Mouse (Mus musculus) adipocyte (in vitro differentiated cells): ENCODE results near the gene Atg4d.
"Not testable (repeated sequence)": the region's sequence is repeated elsewhere in the genome, so short reads cannot be mapped to it uniquely, and the experiment has no call there.

Experiments
- DNase-seq: peaks from one replicate; pipeline ENCODE4 v3.0.0-alpha.2; 2016; ENCODE audit warnings: low spot score

The Atg4d gene

GRCm38 (mm10) chr9:21241343-21241742 lies 23.8 kb upstream of the Atg4d start:
- peak; percentile 53 for DNase-seq

GRCm38 (mm10) chr9:21243826-21244427 lies 21.2 kb upstream of the Atg4d start:
- DNase-seq = no peak

DNA sequence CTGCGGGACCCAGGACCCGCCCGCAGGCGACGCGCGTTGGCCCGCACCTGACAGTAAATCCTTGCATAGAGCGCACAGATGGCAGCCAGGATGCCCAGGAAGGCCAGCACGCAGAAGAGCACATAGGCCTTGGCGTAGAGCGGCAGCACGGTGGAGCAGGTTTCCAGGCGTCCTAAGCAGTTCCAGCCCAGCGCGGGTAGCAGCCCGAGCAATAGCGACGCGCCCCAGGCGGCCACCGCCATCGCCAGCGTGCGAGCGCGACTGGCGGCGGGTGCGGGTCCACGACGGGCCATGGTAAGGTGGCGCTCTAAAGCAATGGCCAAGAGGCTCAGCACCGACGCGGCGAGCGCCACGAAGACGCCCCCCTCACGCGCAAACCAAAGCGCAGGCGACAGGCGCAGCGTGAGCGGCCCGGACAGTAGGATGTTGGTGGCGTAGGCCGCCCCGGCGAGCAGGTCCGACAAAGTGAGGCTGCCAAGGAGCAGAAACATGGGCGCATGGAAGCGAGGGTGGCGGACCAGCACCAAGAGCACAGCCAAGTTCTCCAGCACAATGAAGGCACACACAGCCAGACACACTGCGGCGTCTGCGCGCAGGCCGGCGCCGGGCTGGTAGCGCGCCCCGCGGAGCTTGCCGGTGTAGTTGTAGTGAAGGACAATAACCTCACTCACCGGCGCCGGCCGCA lies 20.5 kb upstream of the Atg4d start:
- no peak for DNase-seq

GRCm38 (mm10) chr9:21245113-21245487 lies 20.0 kb upstream of the Atg4d start:
- no peak for DNase-seq

DNA sequence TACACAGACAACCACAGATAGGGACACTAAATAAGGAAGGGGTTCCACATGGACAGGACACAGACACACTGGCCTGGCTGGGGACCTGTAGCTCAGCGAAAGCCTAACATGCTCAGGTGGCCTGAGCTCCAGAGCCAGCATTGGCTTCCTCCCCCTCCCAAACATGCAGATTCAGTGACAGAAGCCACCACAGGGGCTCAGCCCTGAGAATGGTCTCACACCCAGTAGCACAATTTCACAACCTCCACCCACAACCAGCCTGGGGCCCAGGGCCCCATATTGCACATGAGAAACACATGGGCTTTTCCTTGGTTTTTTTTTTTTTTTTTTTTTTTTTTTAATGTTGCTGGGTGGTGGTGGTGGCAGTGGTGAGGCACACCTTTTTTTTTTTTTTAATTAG lies 18.8 kb upstream of the Atg4d start:
- no peak for DNase-seq

DNA sequence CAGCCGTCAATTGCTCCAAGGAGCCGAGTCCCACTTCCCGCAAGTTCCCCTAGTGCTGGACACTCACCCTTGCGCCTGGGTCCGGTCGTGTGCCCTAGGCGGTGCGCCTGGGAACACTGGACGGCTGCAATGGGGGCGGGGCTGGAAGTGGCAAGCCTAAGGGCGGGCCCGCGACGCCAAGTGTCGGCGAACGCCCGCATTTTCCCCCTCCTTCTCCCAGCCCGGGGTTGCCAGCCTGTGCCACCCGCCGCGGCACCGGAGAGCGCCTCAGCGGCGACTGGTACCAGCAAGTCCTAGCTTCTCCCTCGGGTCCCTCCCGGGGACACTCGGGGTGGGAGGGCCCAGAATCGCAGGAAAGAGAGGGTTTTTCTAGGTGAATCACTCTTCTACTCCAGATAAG lies 16.8 kb upstream of the Atg4d start, which contains the start of gene S1pr5:
Gene S1pr5, minus strand, starts transcription at position 118 of the 400 bp plus-strand sequence.
- no peak for DNase-seq

DNA sequence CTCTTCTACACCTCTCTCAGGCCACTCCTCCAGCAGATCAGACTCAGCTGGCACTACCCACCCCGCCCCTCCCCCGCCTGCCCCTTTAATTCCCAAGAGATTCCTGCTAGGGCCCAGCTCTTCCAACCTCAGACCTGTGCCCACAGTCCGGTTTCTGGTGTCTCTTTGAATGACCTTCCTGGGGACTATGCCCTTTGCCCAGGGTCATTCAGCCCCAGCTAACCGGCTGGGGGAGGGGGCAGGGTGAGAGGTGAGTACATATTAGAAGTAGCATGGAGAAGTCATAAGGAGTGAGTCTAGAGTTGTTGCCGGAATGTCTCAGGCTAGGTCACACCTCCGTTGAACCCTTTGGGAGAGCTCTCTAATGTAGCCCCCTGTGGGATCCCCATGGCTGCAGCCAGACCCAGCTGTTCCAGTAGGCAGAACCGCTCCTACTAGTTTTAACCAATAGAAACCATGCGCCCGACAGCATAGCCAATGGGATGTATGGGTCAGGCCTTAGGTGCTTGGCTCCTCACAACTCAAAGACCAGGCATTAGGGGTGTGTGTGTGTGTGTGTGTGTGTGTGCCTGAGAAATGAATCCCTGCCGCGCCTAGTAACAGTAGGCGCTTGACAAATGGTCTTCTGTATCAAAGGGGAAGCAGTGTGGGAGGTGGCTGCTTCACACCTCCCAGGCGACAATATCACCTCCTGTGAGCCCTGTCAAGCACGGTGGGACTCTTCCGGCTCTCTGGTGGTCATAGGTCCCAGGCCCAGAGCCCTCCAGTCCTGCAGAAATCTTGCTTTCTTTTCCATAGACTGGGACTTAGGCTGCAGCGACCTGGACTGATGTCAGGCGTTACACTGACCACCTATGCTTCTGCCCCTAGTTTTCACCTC lies 15.2 kb upstream of the Atg4d start:
- no peak for DNase-seq

DNA sequence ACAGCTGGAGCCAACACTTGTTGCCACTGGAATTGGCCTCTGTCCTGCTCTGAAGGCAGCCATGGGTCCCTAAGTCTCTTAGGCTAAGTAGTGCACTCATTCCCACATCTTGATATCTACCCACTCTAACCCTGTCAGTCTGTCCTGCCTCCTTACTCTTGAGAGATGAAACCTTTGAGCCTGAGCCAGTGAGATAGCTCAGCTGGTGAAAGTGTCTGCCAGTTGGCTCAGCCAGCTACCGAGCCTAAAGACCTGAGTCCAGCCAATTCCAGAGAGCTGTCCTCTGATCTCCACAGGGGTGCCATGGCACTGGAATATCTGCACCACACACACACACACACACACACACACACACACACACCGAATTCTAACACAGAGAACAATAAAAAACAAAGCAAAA lies 14.6 kb upstream of the Atg4d start:
- no peak for DNase-seq

- DNase-seq = no peak
These were observed 13.9 kb upstream of the Atg4d start for GRCm38 (mm10) chr9:21251116-21251735.

- no peak for DNase-seq
These were observed 10.4 kb upstream of the Atg4d start for GRCm38 (mm10) chr9:21254690-21255089.

- DNase-seq = not testable (repeated sequence)
These were observed 8.7 kb upstream of the Atg4d start for GRCm38 (mm10) chr9:21256349-21256748.

DNA sequence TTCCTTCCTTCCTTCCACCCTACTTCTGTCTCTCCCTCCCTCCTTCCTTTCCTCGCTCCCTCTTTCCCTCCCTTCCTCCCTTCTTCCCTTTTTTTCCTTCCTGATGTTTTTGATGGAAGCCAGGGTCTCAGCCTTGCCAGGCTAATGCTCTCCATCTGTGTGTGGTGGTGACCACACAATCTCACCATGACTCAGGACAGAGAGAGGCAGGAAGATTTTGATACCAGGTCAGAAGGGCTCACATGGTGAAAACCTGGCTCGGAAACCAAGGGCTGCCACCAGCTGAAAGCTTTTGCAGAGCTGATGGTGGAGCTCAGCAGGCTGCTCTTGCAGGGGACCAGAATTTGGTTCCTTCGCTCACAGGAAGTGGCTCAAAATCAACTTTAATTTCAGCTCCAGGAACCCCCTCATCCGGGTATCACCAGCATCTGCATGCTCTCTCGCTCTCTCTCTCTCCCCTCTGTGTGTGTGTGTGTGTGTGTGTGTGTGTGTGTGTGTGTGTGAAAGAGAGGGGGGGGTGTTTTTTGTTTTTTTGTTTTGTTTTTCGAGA lies 4.5 kb upstream of the Atg4d start:
- no peak for DNase-seq

DNA sequence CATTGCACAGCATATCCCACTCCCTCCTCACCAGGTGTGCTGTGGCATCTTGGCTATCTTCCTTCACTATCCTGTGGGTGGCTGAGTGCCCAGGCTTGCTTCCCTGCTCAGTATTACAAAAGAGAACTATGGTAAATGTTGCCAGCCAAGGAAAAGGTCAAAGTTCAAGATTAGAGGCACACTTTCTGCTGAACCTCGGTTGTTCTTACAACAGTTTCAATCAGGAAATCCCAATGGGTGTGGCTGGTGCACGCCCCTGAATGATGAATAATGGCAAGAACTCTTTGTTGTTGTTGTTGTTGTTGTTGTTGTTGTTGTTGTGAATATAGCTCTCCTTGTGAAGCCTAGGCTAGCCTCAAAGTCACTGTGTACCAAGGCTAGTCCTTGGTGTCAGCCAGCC lies 3.3 kb upstream of the Atg4d start:
- peak; percentile 61 for DNase-seq

DNA sequence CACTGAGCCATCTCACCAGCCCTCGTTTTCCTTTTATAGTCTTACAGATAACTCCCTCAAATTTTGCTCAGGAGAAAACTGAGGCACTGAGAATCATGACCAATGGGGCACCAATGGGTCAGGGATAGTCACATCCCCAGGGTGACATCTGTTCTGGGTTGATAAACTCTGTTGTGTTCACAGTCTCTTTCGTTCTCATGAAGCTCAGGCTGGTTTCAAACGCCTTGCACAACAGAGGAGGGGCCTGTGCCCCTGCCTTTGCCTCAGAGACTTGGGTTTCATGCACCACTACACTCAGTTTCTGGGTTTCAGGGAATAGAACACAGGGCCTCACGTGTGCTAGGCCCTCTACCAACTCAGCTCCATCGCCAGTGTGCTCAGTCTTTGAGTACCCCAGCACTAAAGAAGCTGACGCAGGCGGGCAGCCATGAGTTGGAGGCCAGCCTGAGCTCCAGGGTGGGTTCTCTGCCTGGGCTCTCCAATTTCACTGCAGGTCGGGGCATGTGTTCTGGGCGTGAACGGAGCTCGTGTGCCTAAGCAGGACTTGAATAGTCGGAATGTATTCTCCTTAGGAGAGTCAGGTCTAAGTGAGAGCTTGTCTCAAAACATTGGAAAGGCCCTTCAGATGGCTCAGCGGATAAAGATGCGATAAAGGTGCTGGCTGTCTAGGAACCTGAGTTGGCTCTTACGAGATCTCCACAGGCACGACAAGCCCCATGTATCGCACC lies 657 bp upstream of the Atg4d start:
- no peak for DNase-seq

GRCm38 (mm10) chr9:21265611-21266010 lies 518 bp downstream of the Atg4d start:
- DNase-seq = no peak

GRCm38 (mm10) chr9:21266889-21267288 lies 1.8 kb downstream of the Atg4d start:
- DNase-seq = no peak

DNA sequence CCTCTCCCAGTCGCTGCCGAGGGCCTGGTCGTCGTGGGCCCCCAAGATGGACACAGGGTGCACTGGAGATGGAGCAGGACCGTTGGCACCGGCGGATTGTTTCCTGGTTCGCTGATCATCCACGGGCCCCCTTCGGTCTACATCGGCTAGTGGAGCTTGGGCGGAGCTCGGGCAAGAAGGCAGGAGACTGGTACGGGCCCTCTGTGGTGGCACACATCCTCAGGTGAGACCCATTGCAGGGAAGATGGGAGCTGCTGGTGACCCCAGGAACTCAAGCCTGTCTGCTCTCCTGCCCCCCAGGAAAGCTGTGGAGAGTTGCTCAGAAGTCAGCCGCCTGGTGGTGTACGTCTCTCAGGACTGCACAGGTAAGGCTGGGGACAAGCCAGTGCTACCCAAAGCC lies 3.2 kb downstream of the Atg4d start:
- DNase-seq = no peak

- DNase-seq = not testable (repeated sequence)
These were observed 4.5 kb downstream of the Atg4d start for GRCm38 (mm10) chr9:21269590-21269989.

- no peak for DNase-seq
These were observed 7.3 kb downstream of the Atg4d start for GRCm38 (mm10) chr9:21272391-21272790.

GRCm38 (mm10) chr9:21273094-21273493 lies 8.0 kb downstream of the Atg4d start:
- DNase-seq = no peak

- DNase-seq = no peak
These were observed 8.6 kb downstream of the Atg4d start for GRCm38 (mm10) chr9:21273520-21274228.
